Mouse (Mus musculus): ENCODE data around the gene Irgc1. TPM values are rescaled to one million over a fixed set of nuclear protein-coding genes. Genes with fewer than 3 reads are reported as not detected.
A peak's percentile ranks its signal among the peaks of the same experiment; 100 is the strongest.

The Irgc1 gene
- polyA plus RNA-seq, 1 experiment from 2014 or later, result not detected

DNA sequence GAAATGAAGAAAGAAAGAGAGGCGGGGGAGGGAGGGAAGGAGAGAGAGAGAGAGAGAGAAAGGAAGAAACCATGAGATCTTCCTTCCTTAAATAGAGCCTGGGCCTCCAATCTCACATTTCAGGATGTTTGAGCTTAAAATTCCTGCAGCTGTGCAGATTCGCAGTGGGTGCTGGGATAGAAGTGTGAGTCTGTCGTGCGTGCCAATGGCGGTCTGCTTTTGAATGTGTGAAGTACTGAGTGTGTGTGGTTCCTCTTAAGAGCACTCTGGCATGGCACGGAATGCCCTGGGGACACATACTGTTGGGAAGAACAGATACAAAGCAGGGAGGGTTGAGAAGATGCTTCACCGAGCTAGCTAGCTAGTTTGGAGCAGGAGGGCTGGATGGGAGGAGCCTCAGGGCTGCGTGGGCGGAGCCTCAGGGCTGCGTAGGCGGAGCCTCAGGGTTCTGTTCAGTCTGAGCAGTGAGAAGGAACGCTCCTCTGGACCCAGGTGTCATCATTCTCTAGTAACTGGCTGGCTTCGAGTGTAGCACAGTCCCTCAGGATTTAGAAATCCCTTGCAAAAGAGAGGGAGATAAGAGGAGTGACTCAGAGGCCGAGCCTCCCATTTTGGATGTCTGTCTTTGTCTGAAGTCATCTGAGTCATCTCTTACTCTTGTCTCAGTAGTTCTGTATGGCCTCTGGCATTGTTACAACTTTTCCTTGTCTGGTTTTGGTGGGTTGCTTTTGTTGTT is 3.1 kb downstream of the Irgc1 start:
- TF ChIP-seq CTCF (IDR thresholded peaks at IDR 0.05; ENCODE audit: low read depth), result no peak
- ATAC-seq (ENCODE audit: insufficient read depth) (no peak), DNase-seq (no peak)
- no peak overlapping the region for H3K4me3 ChIP-seq (ENCODE audit: low read depth, low read length)
- no peak overlapping the region for H3K27ac ChIP-seq (ENCODE audit: low read depth)
- no peaks in the 10 kb centered on the region for H3K27me3 ChIP-seq (ENCODE audit: insufficient read depth, low read length)
- H3K9ac ChIP-seq, result no peak overlapping the region
- H3K9me3 ChIP-seq (ENCODE audit: low read depth, low read length), result no peaks in the 10 kb centered on the region
- no peaks in the 10 kb centered on the region for H3K4me1 ChIP-seq (ENCODE audit: insufficient read depth)
- H3K36me3 ChIP-seq (ENCODE audit: insufficient read depth), result no peaks in the 10 kb centered on the region
- no peak overlapping the region for H3K4me2 ChIP-seq
- 42% methylated on average over 14 of the region's 14 CpGs for WGBS

DNA sequence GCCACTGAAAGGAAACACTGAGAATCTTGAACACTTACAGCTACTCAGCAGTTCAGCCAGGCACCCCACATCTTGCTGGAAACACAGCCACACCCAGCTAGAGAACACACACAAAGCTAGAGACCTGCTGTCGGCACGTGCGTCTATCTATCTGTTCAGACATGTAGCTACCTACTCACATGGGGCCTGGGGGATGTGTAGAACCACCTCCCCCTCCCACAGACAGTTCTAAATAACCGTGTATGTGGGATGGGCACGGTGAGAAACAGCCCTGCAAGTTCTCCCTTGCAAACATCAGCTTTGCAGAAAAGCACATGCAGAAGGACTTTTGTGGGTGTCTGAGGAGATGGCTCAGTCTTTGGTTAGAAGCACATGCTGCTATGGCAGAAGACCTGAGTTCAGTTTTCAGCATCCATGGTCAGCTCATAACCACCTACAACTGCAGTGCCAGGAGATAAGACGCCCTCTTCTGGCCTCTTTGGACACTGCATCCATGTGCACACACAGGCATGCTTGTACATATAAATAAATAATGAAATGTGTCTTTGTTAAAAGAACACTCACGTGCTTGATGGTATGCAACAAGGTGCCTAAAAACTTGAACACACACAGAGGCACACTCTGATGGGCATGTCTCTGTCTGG is 5.3 kb downstream of the Irgc1 start:
- ATAC-seq (ENCODE audit: insufficient read depth) (no peak), DNase-seq (no peak)
- no peak for TF ChIP-seq CTCF (IDR thresholded peaks at IDR 0.05; ENCODE audit: low read depth)
- Histone ChIP-seq H3K4me2 (no peak overlapping the region), H3K9ac (no peak overlapping the region), H3K27me3 (ENCODE audit: insufficient read depth, low read length) (no peaks in the 10 kb centered on the region), H3K4me1 (ENCODE audit: insufficient read depth) (no peaks in the 10 kb centered on the region), H3K36me3 (ENCODE audit: insufficient read depth) (no peaks in the 10 kb centered on the region), H3K27ac (ENCODE audit: low read depth) (no peak overlapping the region), H3K9me3 (ENCODE audit: low read depth, low read length) (no peaks in the 10 kb centered on the region), H3K4me3 (ENCODE audit: low read depth, low read length) (no peak overlapping the region)
- 68% methylated on average over 7 of the region's 7 CpGs for WGBS

DNA sequence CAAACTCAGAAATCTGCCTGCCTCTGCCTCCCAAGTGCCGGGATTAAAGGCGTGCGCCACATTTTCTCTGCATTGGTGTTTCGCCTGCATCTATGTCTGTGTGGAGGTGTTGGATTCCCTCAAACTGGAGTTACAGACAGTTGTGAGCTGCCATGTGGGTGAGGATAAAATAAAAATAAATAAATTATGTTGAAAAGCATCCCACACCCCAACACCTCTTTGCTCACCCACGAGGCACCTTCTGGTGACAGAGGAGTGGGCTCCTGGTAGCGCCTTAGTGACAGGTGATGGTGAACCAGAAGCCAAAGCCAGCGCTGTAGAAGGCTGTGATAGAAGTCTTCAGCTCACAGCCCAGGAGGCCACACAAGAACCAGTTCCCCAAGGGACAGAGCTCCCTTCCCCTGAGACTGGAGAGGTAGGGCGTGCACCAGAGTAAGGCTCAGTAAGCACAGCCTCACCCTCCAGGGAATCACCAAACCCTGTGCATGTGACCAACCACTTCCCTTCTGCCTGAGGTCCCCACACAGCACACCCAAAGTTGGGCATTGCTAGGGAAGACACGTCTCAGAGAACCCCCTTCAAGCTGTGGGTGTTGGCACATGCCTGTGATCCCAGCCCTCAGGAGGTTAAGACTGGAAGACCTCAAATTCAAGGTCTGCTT is 6.7 kb downstream of the Irgc1 start:
- WGBS, result 88% methylated on average over 9 of the region's 9 CpGs
- Histone ChIP-seq H3K27me3 (ENCODE audit: insufficient read depth, low read length) (no peaks in the 10 kb centered on the region), H3K27ac (ENCODE audit: low read depth) (no peak overlapping the region), H3K4me2 (no peak overlapping the region), H3K36me3 (ENCODE audit: insufficient read depth) (no peaks in the 10 kb centered on the region), H3K9me3 (ENCODE audit: low read depth, low read length) (no peaks in the 10 kb centered on the region), H3K4me1 (ENCODE audit: insufficient read depth) (no peaks in the 10 kb centered on the region), H3K9ac (no peak overlapping the region), H3K4me3 (ENCODE audit: low read depth, low read length) (no peak overlapping the region)
- DNase-seq, result no peak
- ATAC-seq (ENCODE audit: insufficient read depth), result no peak
- TF ChIP-seq CTCF (IDR thresholded peaks at IDR 0.05; ENCODE audit: low read depth), result no peak

DNA sequence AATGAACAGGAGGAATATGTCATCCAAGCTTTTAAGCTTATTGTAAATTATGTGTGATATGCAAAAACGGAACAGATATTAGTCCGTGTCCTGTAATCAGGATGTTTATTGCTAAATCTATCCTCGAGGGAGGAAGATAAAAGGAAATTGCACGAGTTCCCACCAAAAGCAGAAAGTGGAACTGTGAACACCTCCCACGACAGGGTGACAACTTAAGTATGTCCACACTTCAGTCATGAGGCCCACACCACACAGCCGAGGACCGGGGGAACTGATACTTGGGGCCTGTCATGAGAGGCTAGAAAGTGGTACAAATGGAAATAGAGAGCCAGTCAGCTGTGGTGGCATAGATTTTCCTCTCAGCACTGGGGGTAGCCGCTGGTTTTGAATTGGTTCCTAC is 9.8 kb downstream of the Irgc1 start:
- no peaks in the 10 kb centered on the region for H3K27me3 ChIP-seq (ENCODE audit: insufficient read depth, low read length)
- WGBS, result 30% methylated on average over 8 of the region's 8 CpGs

DNA sequence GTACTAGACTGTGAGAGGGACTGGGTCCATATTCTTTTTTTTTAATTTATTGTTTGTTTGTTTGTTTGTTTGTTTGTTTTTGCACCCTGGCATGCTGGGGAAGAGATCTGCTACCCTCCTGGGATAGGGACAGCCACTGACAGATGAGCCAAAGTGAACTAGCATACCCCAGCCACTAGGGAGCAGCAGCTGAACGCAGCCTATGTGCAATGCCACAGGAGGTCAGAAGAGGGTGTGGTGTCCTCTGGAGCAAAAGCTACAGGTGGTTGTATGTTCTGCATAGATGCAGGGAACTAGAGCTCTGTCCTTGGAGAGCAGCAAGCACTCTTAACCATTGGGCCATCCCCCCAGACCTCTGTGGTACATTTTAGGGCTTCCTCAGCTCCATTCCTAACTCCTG is 10.3 kb downstream of the Irgc1 start:
- Histone ChIP-seq H3K27ac (ENCODE audit: low read depth) (no peak overlapping the region), H3K4me3 (ENCODE audit: low read depth, low read length) (no peak overlapping the region), H3K4me2 (no peak overlapping the region), H3K4me1 (ENCODE audit: insufficient read depth) (no peaks in the 10 kb centered on the region), H3K9me3 (ENCODE audit: low read depth, low read length) (no peaks in the 10 kb centered on the region), H3K36me3 (ENCODE audit: insufficient read depth) (no peaks in the 10 kb centered on the region), H3K27me3 (ENCODE audit: insufficient read depth, low read length) (no peaks in the 10 kb centered on the region), H3K9ac (no peak overlapping the region)
- DNase-seq, result peak; percentile 82
- peak; percentile 98 for TF ChIP-seq CTCF (IDR thresholded peaks at IDR 0.05; ENCODE audit: low read depth)
- WGBS, result 5% methylated on average over 1 of the region's 1 CpGs
- ATAC-seq (ENCODE audit: insufficient read depth), result peak; percentile 73

More for the DNA sequence above, 9.8 kb downstream of the Irgc1 start:
- Histone ChIP-seq H3K4me1 (ENCODE audit: insufficient read depth) (no peaks in the 10 kb centered on the region), H3K9ac (no peak overlapping the region), H3K36me3 (ENCODE audit: insufficient read depth) (no peaks in the 10 kb centered on the region), H3K4me3 (ENCODE audit: low read depth, low read length) (no peak overlapping the region), H3K4me2 (no peak overlapping the region), H3K27ac (ENCODE audit: low read depth) (no peak overlapping the region), H3K9me3 (ENCODE audit: low read depth, low read length) (no peaks in the 10 kb centered on the region)
- TF ChIP-seq CTCF (IDR thresholded peaks at IDR 0.05; ENCODE audit: low read depth), result no peak
- DNase-seq, result no peak
- no peak for ATAC-seq (ENCODE audit: insufficient read depth)

DNA sequence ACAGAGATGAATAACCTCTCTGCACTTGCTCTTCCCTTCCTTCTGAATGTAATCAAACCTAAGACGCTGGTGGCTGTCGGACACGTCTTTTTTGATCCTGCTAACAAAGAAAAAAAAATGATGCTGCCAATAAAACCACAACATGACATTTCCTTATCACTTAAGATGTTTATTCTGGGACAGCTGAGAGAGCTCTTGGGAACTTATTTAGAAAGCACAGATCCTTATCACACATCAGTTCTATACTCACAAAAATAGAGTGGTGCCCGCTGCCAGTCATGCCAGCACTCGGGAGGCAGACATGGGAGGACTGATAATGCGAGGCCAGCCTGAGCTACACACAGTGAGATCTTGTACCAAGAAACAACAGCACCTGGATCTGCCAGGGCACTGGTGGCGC is 12.2 kb downstream of the Irgc1 start:
- H3K9me3 ChIP-seq (ENCODE audit: low read depth, low read length), result no peaks in the 10 kb centered on the region
- no peak for TF ChIP-seq CTCF (IDR thresholded peaks at IDR 0.05; ENCODE audit: low read depth)
- no peaks in the 10 kb centered on the region for H3K4me1 ChIP-seq (ENCODE audit: insufficient read depth)
- no peak overlapping the region for H3K27ac ChIP-seq (ENCODE audit: low read depth)
- no peak for DNase-seq
- no peak overlapping the region for H3K4me2 ChIP-seq
- H3K9ac ChIP-seq, result no peak overlapping the region
- no peak overlapping the region for H3K4me3 ChIP-seq (ENCODE audit: low read depth, low read length)
- no peaks in the 10 kb centered on the region for H3K36me3 ChIP-seq (ENCODE audit: insufficient read depth)
- H3K27me3 ChIP-seq (ENCODE audit: insufficient read depth, low read length), result no peaks in the 10 kb centered on the region
- ATAC-seq (ENCODE audit: insufficient read depth), result no peak
- WGBS, result 49% methylated on average over 7 of the region's 7 CpGs

DNA sequence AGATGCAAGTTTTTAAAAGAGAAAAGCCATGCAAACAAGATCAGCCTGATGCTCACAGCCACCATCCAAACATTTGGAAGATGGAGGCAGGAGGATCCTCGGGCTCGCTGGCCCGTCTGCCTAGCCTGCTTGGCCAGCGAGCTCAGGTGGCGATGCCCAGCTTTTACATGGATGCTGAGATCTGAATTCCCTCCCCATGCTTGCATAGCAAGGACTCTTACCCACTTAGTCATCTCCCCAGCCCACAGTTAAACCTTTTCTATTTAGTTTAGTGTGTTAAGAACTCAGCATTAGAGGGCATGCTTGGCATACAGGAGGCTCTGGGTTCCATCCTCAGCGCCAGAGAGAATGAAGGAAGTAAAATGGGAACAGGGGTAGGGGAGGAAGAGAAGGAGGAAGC is 12.9 kb downstream of the Irgc1 start:
- no peak for DNase-seq
- WGBS, result 75% methylated on average over 6 of the region's 6 CpGs
- ATAC-seq (ENCODE audit: insufficient read depth), result no peak

More for the DNA sequence above, 12.9 kb downstream of the Irgc1 start:
- no peak overlapping the region for H3K9ac ChIP-seq
- no peaks in the 10 kb centered on the region for H3K36me3 ChIP-seq (ENCODE audit: insufficient read depth)
- no peaks in the 10 kb centered on the region for H3K9me3 ChIP-seq (ENCODE audit: low read depth, low read length)
- H3K27me3 ChIP-seq (ENCODE audit: insufficient read depth, low read length), result no peaks in the 10 kb centered on the region
- no peak overlapping the region for H3K4me3 ChIP-seq (ENCODE audit: low read depth, low read length)
- H3K4me1 ChIP-seq (ENCODE audit: insufficient read depth), result no peaks in the 10 kb centered on the region
- no peak overlapping the region for H3K27ac ChIP-seq (ENCODE audit: low read depth)
- TF ChIP-seq CTCF (IDR thresholded peaks at IDR 0.05; ENCODE audit: low read depth), result no peak
- H3K4me2 ChIP-seq, result no peak overlapping the region

All from lung, embryonic 14.5 days (tissue).